Mouse (Mus musculus): ENCODE measurements at regions not wholly inside any gene's neighbourhood (a gene's known extent, or its start where the extent isn't known, plus 50 kb on each side); places are given as distances from the start of the nearest gene placed in this dataset.

DNA sequence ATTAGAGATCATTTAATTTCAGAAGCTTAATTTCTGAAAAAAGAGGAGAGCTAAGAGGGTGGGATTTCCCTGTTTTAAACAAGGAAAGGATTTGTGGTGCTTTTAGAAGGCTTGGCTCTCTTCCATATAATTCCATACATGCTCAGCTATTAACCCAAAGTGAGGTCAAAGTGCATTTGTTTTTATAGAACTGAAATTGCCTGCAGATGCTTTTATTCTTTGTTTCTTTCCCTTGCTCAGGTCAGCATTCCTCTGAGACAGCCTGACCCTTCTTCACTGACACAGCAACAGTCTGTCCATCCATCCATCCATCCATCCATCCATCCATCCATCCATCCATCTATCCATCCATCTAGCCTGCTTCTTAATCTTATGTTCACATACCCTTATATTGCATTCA is 82.0 kb upstream of the Cdkn2b start:
- no peak overlapping the region for H3K4me2 ChIP-seq (replicated peaks; ENCODE audit: low read depth)
- TF ChIP-seq EP300 (optimal IDR thresholded peaks at IDR 0.05): no peak
- TF ChIP-seq CTCF (IDR thresholded peaks at IDR 0.05; ENCODE audit: low read depth): no peak
- H3K9me3 ChIP-seq (ENCODE audit: control insufficient read depth, low read length): no peaks in the 10 kb centered on the region
- no peaks in the 10 kb centered on the region for H3K36me3 ChIP-seq (ENCODE audit: control insufficient read depth, insufficient read depth, low read length)
- no peak for DNase-seq (ENCODE audit: low spot score)
- no peak overlapping the region for H3K4me3 ChIP-seq (ENCODE audit: low read depth, low read length)
- H3K27me3 ChIP-seq (ENCODE audit: control insufficient read depth, insufficient read depth, low read length): no peaks in the 10 kb centered on the region
- H3K27ac ChIP-seq (replicated peaks): no peak overlapping the region
- H3K4me1 ChIP-seq (replicated peaks; ENCODE audit: control insufficient read depth, insufficient read depth): no peaks in the 10 kb centered on the region
- no peak for ATAC-seq (ENCODE audit: low FRiP score, low TSS enrichment)
- no peak overlapping the region for H3K9ac ChIP-seq (ENCODE audit: low read length)

DNA sequence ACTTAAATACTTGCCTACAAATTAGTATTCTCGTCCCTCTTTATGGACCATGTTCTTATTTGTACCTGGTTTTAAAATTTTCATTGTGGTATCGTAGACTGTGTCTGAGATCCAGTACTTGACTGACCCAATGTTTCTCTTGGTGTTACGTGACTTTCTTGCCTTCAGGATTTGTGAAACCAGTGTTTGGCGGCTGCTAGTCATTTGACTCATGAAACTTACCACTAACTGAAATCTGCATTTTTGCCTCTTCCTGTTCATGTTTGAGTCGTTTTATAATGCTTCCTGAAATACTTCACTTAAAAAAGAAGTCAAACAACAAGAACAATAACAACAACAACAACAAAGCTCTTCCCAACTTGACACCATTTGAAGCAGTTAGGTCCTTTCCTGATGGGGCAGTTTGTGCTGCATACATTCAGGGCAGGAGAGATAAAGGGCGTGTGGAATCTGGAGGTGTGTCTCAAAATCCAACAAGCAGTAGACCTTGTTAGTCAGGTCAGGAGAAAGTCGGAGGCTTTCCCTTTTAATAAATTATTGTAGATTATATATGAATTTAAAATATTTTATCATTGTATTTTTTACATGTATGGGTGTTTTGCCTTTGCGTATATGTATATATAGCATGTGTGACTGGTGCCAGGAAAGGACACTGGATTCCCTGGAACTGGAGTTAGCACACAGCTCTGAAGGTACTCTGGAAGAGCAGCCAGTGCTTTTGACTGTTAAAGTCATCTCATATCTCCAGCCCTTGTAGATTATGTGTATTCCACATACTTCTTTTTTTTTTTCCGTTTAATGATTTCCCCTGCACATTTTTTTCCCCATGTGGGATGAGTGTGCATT is 80.8 kb upstream of the Cdkn2b start:
- Histone ChIP-seq H3K4me3 (ENCODE audit: low read depth, low read length) (no peak overlapping the region), H3K27ac (replicated peaks) (no peak overlapping the region), H3K27me3 (ENCODE audit: control insufficient read depth, insufficient read depth, low read length) (no peaks in the 10 kb centered on the region), H3K4me1 (replicated peaks; ENCODE audit: control insufficient read depth, insufficient read depth) (no peaks in the 10 kb centered on the region), H3K9me3 (ENCODE audit: control insufficient read depth, low read length) (no peaks in the 10 kb centered on the region), H3K4me2 (replicated peaks; ENCODE audit: low read depth) (no peak overlapping the region), H3K36me3 (ENCODE audit: control insufficient read depth, insufficient read depth, low read length) (no peaks in the 10 kb centered on the region), H3K9ac (ENCODE audit: low read length) (no peak overlapping the region)
- WGBS: 77% methylated on average over 9 of the region's 9 CpGs
- no peak for TF ChIP-seq CTCF (IDR thresholded peaks at IDR 0.05; ENCODE audit: low read depth)
- no peak for TF ChIP-seq EP300 (optimal IDR thresholded peaks at IDR 0.05)
- ATAC-seq (ENCODE audit: low FRiP score, low TSS enrichment) (no peak), DNase-seq (ENCODE audit: low spot score) (no peak)

DNA sequence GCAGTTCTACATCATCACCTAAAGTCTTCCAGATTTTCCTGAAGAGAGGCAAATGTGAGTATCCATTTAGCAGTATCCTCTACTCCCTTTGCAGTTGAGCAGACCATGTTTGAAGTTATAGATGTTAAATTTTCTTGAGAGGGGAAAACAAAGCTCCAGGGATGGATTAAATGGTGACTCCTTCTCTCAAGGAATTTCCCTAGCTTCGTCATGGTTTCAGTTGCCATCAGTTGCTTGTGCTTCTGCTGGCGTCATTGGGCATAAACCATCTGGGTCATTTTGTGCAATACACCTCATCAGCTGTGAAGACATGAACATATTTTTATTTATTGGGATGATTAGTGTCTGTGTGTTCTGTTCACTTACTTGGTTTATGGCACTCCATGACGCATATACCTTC is 72.7 kb upstream of the Cdkn2b start:
- Histone ChIP-seq H3K9ac (ENCODE audit: low read length) (no peak overlapping the region), H3K4me1 (replicated peaks; ENCODE audit: control insufficient read depth, insufficient read depth) (no peaks in the 10 kb centered on the region), H3K4me2 (replicated peaks; ENCODE audit: low read depth) (no peak overlapping the region), H3K27ac (replicated peaks) (no peak overlapping the region), H3K4me3 (ENCODE audit: low read depth, low read length) (no peak overlapping the region), H3K36me3 (ENCODE audit: control insufficient read depth, insufficient read depth, low read length) (no peaks in the 10 kb centered on the region), H3K27me3 (ENCODE audit: control insufficient read depth, insufficient read depth, low read length) (no peaks in the 10 kb centered on the region), H3K9me3 (ENCODE audit: control insufficient read depth, low read length) (no peaks in the 10 kb centered on the region)
- no peak for TF ChIP-seq EP300 (optimal IDR thresholded peaks at IDR 0.05)
- no peak for TF ChIP-seq CTCF (IDR thresholded peaks at IDR 0.05; ENCODE audit: low read depth)
- ATAC-seq (ENCODE audit: low FRiP score, low TSS enrichment) (no peak), DNase-seq (ENCODE audit: low spot score) (no peak)
- WGBS: 91% methylated on average over 3 of the region's 3 CpGs

DNA sequence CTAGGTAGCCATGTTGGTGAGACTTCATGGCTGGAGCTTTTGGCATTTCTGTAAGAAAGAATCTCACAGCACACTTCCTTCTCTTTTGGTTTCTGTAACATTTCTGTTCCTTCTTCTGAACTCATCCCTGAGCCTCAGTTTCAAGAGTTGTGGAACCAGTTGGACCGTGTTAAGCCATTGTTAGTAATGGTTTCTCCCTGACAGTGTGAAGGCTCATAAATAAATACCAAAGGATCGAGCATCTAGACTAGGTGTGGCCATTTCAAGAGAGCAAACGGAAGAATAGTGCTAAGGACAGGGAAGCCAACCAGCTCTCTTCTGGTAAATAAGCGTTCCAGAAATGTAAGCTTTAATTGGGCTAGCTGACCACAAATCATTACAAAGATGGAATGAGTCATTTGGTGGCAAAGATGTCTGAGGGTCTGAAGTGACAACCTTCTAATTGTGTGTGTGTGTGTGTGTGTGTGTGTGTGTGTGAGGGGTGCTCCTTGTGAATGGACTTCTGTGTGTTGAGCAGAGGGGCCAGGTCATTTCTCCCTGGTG is 71.7 kb upstream of the Cdkn2b start:
- WGBS: 50% methylated on average over 4 of the region's 4 CpGs
- no peaks in the 10 kb centered on the region for H3K36me3 ChIP-seq (ENCODE audit: control insufficient read depth, insufficient read depth, low read length)
- no peak overlapping the region for H3K9ac ChIP-seq (ENCODE audit: low read length)
- no peak overlapping the region for H3K4me3 ChIP-seq (ENCODE audit: low read depth, low read length)
- H3K27me3 ChIP-seq (ENCODE audit: control insufficient read depth, insufficient read depth, low read length): no peaks in the 10 kb centered on the region
- no peaks in the 10 kb centered on the region for H3K4me1 ChIP-seq (replicated peaks; ENCODE audit: control insufficient read depth, insufficient read depth)
- no peaks in the 10 kb centered on the region for H3K9me3 ChIP-seq (ENCODE audit: control insufficient read depth, low read length)
- no peak overlapping the region for H3K4me2 ChIP-seq (replicated peaks; ENCODE audit: low read depth)
- no peak overlapping the region for H3K27ac ChIP-seq (replicated peaks)
- no peak for TF ChIP-seq CTCF (IDR thresholded peaks at IDR 0.05; ENCODE audit: low read depth)
- TF ChIP-seq EP300 (optimal IDR thresholded peaks at IDR 0.05): no peak
- DNase-seq (ENCODE audit: low spot score) (no peak), ATAC-seq (ENCODE audit: low FRiP score, low TSS enrichment) (no peak)

DNA sequence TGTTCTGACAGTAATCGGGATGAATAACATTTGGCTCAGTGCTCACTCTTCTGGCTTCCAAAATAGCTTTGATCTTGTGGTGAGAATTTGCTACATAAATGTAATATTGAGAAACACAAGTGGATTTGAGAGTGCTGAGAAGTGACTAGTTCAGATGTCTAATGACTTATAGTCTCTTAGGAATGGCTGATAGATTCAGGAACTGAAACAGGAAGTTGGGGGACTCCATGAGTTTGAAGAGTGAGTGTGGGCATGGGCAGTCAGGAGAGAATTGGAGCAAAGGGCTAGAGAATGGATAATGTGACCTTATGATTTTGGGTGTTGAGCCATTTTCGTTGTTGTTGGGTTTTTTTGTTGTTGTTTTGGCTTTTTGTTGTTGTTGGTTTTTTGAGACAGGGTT is 70.9 kb upstream of the Cdkn2b start:
- Histone ChIP-seq H3K4me3 (ENCODE audit: low read depth, low read length) (no peak overlapping the region), H3K4me2 (replicated peaks; ENCODE audit: low read depth) (no peak overlapping the region), H3K27ac (replicated peaks) (no peak overlapping the region), H3K4me1 (replicated peaks; ENCODE audit: control insufficient read depth, insufficient read depth) (no peaks in the 10 kb centered on the region), H3K27me3 (ENCODE audit: control insufficient read depth, insufficient read depth, low read length) (no peaks in the 10 kb centered on the region), H3K36me3 (ENCODE audit: control insufficient read depth, insufficient read depth, low read length) (no peaks in the 10 kb centered on the region), H3K9me3 (ENCODE audit: control insufficient read depth, low read length) (no peaks in the 10 kb centered on the region), H3K9ac (ENCODE audit: low read length) (no peak overlapping the region)
- TF ChIP-seq EP300 (optimal IDR thresholded peaks at IDR 0.05): no peak
- TF ChIP-seq CTCF (IDR thresholded peaks at IDR 0.05; ENCODE audit: low read depth): no peak
- no peak for DNase-seq (ENCODE audit: low spot score)
- 93% methylated on average over 2 of the region's 2 CpGs for WGBS
- ATAC-seq (ENCODE audit: low FRiP score, low TSS enrichment): no peak

DNA sequence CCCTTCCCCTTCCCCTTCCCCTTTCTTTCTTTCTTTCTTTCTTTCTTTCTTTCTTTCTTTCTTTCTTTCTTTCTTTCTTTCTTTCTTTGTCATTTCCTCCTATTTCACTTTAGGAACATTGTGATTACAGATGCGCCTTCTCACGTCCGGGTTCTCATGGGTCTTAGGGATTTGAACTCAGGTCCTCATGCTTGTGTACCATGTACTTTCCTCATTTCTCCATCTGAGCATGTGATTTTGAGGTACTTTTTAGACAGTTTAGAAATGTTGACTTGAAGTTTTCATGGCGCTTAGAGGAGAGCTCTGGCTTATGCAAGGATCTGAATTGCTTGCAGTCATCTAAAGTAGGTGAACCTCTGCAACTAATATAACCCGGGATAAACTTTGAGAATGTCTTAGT is 70.2 kb upstream of the Cdkn2b start:
- 91% methylated on average over 5 of the region's 5 CpGs for WGBS

More for the DNA sequence above, 70.2 kb upstream of the Cdkn2b start:
- Histone ChIP-seq H3K4me1 (replicated peaks; ENCODE audit: control insufficient read depth, insufficient read depth) (no peaks in the 10 kb centered on the region), H3K4me3 (ENCODE audit: low read depth, low read length) (no peak overlapping the region), H3K9ac (ENCODE audit: low read length) (no peak overlapping the region), H3K9me3 (ENCODE audit: control insufficient read depth, low read length) (no peaks in the 10 kb centered on the region), H3K36me3 (ENCODE audit: control insufficient read depth, insufficient read depth, low read length) (no peaks in the 10 kb centered on the region), H3K27me3 (ENCODE audit: control insufficient read depth, insufficient read depth, low read length) (no peaks in the 10 kb centered on the region), H3K27ac (replicated peaks) (no peak overlapping the region), H3K4me2 (replicated peaks; ENCODE audit: low read depth) (no peak overlapping the region)
- ATAC-seq (ENCODE audit: low FRiP score, low TSS enrichment) (no peak), DNase-seq (ENCODE audit: low spot score) (no peak)
- TF ChIP-seq CTCF (IDR thresholded peaks at IDR 0.05; ENCODE audit: low read depth): no peak
- TF ChIP-seq EP300 (optimal IDR thresholded peaks at IDR 0.05): no peak
